Mouse (Mus musculus) R1 (cell line): ENCODE data around the gene Setd5.

Experiments
- DNase-seq: peaks from one replicate; pipeline ENCODE4 v3.0.0-alpha.2; 2018; ENCODE audit warnings: low read depth, low spot score

The Setd5 gene

GRCm38 (mm10) chr6:113133360-113133759 lies 56.2 kb downstream of the Setd5 start:
- DNase-seq, result no peak

GRCm38 (mm10) chr6:113141389-113142094 lies 64.4 kb downstream of the Setd5 start:
- DNase-seq, result no peak

- DNase-seq, result no peak
Observed at GRCm38 (mm10) chr6:113144764-113145163, 67.6 kb downstream of the Setd5 start.

GRCm38 (mm10) chr6:113145249-113145648 lies 68.1 kb downstream of the Setd5 start:
- no peak for DNase-seq

- no peak for DNase-seq
Observed at GRCm38 (mm10) chr6:113154071-113154470, 76.9 kb downstream of the Setd5 start.

- DNase-seq, result peak; percentile 59
Observed at GRCm38 (mm10) chr6:113154886-113155285, 77.7 kb downstream of the Setd5 start.

- peak; percentile 38 for DNase-seq
Observed at GRCm38 (mm10) chr6:113156064-113156463, 78.9 kb downstream of the Setd5 start.

GRCm38 (mm10) chr6:113160106-113160505 lies 82.9 kb downstream of the Setd5 start:
- no peak for DNase-seq

- DNase-seq, result no peak
Observed at GRCm38 (mm10) chr6:113161982-113162381, 84.8 kb downstream of the Setd5 start.

DNA sequence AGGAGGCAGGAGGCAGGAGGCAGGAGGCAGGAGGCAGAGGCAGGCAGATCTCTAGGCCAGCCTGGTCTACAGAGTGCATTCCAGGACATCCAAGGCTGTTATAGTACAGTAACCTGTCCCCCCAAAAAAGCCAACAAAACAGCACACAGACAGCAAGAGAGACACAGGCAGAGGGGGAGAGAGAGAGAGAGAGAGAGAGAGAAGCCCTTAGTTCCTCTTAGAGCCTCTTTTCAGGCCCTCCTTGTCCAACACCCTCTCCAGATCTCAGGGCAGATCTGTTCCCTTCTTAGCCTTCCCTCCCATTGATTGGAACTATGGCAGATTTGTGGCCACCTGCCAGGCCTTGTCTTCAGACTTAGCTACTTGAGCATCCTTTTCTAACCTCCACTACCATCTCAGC lies 86.3 kb downstream of the Setd5 start:
- DNase-seq, result no peak

DNA sequence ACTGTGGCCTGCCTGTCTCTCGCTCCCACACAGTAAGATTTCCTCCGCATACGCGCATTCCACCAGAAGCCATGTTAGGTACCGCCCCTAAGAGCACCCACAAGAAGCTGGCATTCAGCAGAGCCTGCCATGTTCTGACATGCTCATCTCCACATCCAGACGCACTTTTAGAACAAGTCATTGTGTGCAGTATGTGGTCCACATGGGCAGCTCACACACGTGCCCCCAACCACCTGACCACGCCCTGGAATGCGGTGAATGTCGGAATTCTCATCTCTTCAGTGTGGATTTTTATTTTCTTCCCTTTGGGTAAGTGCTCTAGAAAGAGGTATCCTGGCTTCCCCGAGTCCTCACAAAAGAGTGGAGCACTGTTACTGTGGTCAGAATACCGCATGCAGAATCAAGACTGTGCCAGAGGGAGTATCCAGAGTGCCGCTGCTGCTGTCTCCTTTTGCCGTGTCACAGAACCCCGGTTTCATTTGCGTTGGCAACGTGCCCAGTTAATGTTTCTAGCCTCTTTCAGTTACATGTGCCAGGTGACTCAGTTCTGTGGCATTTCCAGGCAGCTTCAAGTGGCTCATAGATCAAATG lies 89.6 kb downstream of the Setd5 start:
- DNase-seq, result peak; percentile 74

GRCm38 (mm10) chr6:113168316-113168975 lies 91.3 kb downstream of the Setd5 start:
- no peak for DNase-seq

- DNase-seq, result no peak
Observed at GRCm38 (mm10) chr6:113169852-113170251, 92.7 kb downstream of the Setd5 start.

- no peak for DNase-seq
Observed at GRCm38 (mm10) chr6:113170651-113171050, 93.5 kb downstream of the Setd5 start.

DNA sequence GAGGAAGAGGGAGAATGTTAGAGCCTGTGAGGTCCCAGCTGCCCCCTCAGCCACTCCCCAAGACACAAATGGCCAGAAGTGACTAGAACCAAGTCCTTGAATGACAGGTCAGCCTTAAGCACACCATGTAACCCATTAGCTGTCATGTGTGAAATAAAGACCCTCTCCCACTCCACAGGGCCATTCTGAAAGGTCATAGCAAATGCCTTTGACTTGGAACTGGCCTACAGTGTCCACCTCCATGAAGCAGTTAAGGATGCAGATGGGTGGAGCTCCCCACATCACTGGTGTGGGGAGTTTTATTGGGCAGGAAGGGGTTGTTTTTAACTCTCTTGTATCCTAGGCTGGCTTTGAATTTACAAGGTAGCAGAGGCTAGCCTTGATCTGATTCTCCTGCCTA lies 94.8 kb downstream of the Setd5 start:
- no peak for DNase-seq

GRCm38 (mm10) chr6:113172568-113172967 lies 95.4 kb downstream of the Setd5 start:
- peak; percentile 76 for DNase-seq

DNA sequence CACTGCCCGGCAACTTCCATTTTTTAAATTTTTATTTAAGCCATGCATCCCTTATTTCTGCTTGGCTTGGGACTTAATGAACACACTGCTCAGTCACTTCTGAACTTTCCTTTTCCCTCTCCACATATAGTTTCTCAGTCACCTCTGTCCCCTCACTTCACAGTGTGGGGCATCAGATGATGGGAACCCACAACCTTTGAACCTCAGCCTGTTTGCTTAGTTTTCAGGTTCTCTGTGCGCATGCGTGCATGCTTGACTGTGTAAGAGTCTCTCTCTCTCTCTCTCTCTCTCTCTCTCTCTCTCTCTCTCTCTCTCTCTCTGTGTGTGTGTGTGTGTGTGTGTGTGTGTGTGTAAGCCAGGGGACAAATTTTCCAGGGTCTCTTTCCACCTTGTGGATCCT lies 98.3 kb downstream of the Setd5 start:
- no peak for DNase-seq

GRCm38 (mm10) chr6:113176613-113177012 lies 99.4 kb downstream of the Setd5 start:
- DNase-seq, result no peak

DNA sequence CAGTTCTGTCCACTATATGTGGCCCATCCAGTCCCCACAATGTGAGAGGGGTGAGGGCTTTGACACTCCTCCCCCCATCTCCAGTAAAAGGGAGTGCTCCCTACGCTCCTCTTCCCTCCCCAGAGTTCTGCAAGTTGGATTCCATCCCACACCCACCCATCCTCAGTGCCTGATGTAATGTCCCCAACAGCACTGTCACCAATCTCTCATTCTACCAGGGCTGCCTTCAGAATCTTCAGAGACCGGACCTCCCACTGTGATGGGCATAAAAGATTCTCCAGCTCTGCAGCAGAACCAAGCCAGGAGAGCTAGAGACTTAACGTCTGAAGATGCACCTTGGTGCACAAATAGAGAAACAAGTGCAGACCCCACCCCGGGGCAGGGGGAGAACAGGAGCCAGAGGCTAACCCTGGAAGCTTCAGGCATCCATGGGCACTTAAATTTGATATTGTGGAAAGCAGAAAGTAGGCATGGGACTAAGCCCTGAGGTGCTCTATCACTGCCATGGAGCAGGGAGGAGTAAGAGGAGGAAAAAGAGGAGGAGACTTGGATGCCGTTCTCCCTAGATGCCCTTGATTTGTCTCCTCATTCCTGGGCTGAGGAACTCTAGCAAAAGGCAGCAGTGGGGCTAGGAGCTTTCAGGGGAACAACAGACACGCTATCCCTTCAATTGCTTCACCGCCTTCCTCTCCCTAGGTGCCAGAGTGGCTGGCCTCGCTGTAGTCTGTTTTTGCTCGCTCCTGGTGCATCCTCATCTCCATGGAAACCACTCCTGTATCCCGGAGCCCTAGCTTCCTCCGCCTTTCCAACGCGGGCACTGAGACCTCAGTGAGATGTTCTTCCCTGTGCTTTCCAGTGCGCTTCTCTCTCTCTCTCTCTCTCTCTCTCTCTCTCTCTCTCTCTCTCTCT lies 101.4 kb downstream of the Setd5 start:
- DNase-seq, result peak; percentile 33

- no peak for DNase-seq
Observed at GRCm38 (mm10) chr6:113179195-113179733, 102.1 kb downstream of the Setd5 start.

DNA sequence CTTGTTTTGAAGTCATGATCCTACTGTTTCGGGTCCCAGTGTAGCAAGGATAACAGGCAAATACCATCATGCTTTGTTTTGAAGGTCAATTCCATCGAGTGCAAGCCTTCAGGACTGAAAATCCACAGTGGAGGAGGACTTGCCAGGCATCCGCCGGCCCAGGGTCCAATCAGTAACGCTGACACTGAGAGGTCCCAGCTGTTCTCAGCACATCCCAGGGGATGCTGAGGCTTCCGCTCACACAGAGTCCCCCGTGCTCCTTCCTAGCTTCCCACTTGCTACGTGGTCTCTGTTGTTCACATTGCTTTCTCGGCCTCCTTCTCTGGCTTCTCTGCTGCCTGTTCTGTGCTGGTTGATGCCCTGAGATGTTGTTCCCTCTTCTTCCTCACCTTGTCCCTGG lies 107.0 kb downstream of the Setd5 start:
- no peak for DNase-seq
